Mouse (Mus musculus) lung, embryonic 15.5 days (tissue): Measurements from ENCODE around the gene Ubr3. TPM values are rescaled to one million over a fixed set of nuclear protein-coding genes. Genes with fewer than 3 reads are reported as not detected.

ENCODE experiments used
- ATAC-seq: fragments of 200-750 bp; cut with Nextera tagmentation; 2 replicates; pipeline ENCODE4 v1.8.0; 2017; ENCODE audit warnings: moderate number of reproducible peaks, borderline replicate concordance; ENCODE audit not compliant: low FRiP score, low TSS enrichment; ENCODE audit errors: extremely low read depth
- H3K27ac ChIP-seq: fragments of 300-500 bp; sonication (generic); 2 replicates; pipeline ENCODE4 v1.5.1; 2015; ENCODE audit warnings: moderate library complexity, mild to moderate bottlenecking, inconsistent platforms
- H3K27me3 ChIP-seq: fragments of 300-500 bp; sonication (generic); 2 replicates; pipeline ENCODE4 v1.6.1; 2015; ENCODE audit warnings: inconsistent platforms
- H3K36me3 ChIP-seq: fragments of 300-500 bp; sonication (generic); 2 replicates; pipeline ENCODE4 v1.6.1; 2015; ENCODE audit warnings: inconsistent platforms
- H3K4me1 ChIP-seq: fragments of 300-500 bp; sonication (generic); 2 replicates; pipeline ENCODE4 v1.6.1; 2015; ENCODE audit warnings: inconsistent platforms
- H3K4me2 ChIP-seq: fragments of 300-500 bp; sonication (generic); 2 replicates; pipeline ENCODE4 v1.6.1; 2015; ENCODE audit warnings: inconsistent platforms, mild to moderate bottlenecking, moderate library complexity
- H3K4me3 ChIP-seq: fragments of 300-500 bp; sonication (generic); 2 replicates; pipeline ENCODE4 v1.5.1; 2015; ENCODE audit warnings: mild to moderate bottlenecking, inconsistent platforms
- H3K9ac ChIP-seq: fragments of 300-500 bp; sonication (generic); 2 replicates; pipeline ENCODE4 v1.6.1; 2015; ENCODE audit warnings: inconsistent platforms
- H3K9me3 ChIP-seq: fragments of 300-500 bp; sonication (generic); 2 replicates; pipeline ENCODE4 v1.6.1; 2016; ENCODE audit warnings: inconsistent platforms
- WGBS: fragments of 180-500 bp; shearing (Covaris S2); methylation state at CpG from one replicate; pipeline ENCODE4 v1.1.7; 2015; 5-methylcytosine and 5-hydroxymethylcytosine counted together
- polyA plus RNA-seq: library from polyadenylated mRNA; unstranded; fragments of >200 nt; fragmentation: Nextera tagmentation; extraction: Ambion mirVana; gene quantifications from 2 replicates; pipeline ENCODE4 v1.2.1, GENCODE M21; 2015

The Ubr3 gene
- polyA plus RNA-seq, 1 experiment from 2014 or later = 13.3 TPM

GRCm38 (mm10) chr2:69917301-69917700 is 20.3 kb downstream of the Ubr3 start:
- 76% methylated on average over 3 of the region's 3 CpGs for WGBS
- H3K27me3 ChIP-seq = no peaks in the 10 kb centered on the region
- H3K4me3 ChIP-seq = no peak overlapping the region
- H3K9ac ChIP-seq = no peak overlapping the region
- H3K4me1 ChIP-seq = no peaks in the 10 kb centered on the region
- H3K36me3 ChIP-seq = peaks cover 27% of the 10 kb centered on the region
- no peak for ATAC-seq
- H3K27ac ChIP-seq = no peak overlapping the region
- H3K9me3 ChIP-seq = no peaks in the 10 kb centered on the region
- no peak overlapping the region for H3K4me2 ChIP-seq

DNA sequence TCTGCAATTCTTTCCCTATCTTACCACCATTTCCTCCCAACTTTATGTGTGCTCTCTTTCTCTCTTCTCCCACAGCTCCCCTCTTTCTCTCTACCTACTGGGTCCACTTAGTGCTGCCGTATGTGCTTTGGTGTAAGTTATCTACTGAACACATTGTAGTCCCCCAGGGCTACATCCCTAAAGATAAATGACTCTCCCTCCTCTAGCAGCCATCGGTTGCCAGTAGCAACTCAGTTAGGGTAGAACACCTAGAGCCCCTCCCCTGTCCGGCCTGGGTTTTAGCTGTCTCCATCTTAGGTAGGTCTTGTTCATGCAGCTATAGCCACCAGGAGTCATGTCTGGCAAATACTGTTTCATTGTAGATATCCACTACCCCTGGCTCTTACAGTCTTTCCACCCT is 27.9 kb downstream of the Ubr3 start:
- no peak overlapping the region for H3K4me3 ChIP-seq
- H3K27ac ChIP-seq = no peak overlapping the region
- H3K4me1 ChIP-seq = no peaks in the 10 kb centered on the region
- H3K36me3 ChIP-seq = peaks cover 32% of the 10 kb centered on the region
- no peak for ATAC-seq
- H3K4me2 ChIP-seq = no peak overlapping the region
- 77% methylated on average over 3 of the region's 3 CpGs for WGBS
- H3K9me3 ChIP-seq = no peaks in the 10 kb centered on the region
- no peaks in the 10 kb centered on the region for H3K27me3 ChIP-seq
- no peak overlapping the region for H3K9ac ChIP-seq

- no peaks in the 10 kb centered on the region for H3K9me3 ChIP-seq
- no peak overlapping the region for H3K27ac ChIP-seq
- H3K4me2 ChIP-seq = no peak overlapping the region
- no peak overlapping the region for H3K9ac ChIP-seq
- no peak overlapping the region for H3K4me3 ChIP-seq
- 95% methylated on average over 5 of the region's 5 CpGs for WGBS
- no peaks in the 10 kb centered on the region for H3K27me3 ChIP-seq
- no peak for ATAC-seq
- H3K4me1 ChIP-seq = no peaks in the 10 kb centered on the region
- peaks cover 22% of the 10 kb centered on the region for H3K36me3 ChIP-seq
These were observed 39.3 kb downstream of the Ubr3 start for GRCm38 (mm10) chr2:69936331-69936730.

GRCm38 (mm10) chr2:69939226-69939625 is 42.2 kb downstream of the Ubr3 start:
- WGBS = 79% methylated on average over 4 of the region's 4 CpGs
- Histone ChIP-seq H3K9ac (no peak overlapping the region), H3K4me1 (no peaks in the 10 kb centered on the region), H3K27ac (no peak overlapping the region), H3K9me3 (no peaks in the 10 kb centered on the region), H3K4me3 (no peak overlapping the region), H3K27me3 (no peaks in the 10 kb centered on the region), H3K4me2 (no peak overlapping the region), H3K36me3 (peaks cover 22% of the 10 kb centered on the region)
- ATAC-seq = no peak

- Histone ChIP-seq H3K4me2 (no peak overlapping the region), H3K4me3 (no peak overlapping the region), H3K27ac (no peak overlapping the region), H3K4me1 (no peaks in the 10 kb centered on the region), H3K36me3 (peaks cover 22% of the 10 kb centered on the region), H3K9ac (no peak overlapping the region), H3K27me3 (no peaks in the 10 kb centered on the region), H3K9me3 (no peaks in the 10 kb centered on the region)
- WGBS = 90% methylated on average over 5 of the region's 5 CpGs
- ATAC-seq = no peak
These were observed 42.6 kb downstream of the Ubr3 start for GRCm38 (mm10) chr2:69939649-69940048.

DNA sequence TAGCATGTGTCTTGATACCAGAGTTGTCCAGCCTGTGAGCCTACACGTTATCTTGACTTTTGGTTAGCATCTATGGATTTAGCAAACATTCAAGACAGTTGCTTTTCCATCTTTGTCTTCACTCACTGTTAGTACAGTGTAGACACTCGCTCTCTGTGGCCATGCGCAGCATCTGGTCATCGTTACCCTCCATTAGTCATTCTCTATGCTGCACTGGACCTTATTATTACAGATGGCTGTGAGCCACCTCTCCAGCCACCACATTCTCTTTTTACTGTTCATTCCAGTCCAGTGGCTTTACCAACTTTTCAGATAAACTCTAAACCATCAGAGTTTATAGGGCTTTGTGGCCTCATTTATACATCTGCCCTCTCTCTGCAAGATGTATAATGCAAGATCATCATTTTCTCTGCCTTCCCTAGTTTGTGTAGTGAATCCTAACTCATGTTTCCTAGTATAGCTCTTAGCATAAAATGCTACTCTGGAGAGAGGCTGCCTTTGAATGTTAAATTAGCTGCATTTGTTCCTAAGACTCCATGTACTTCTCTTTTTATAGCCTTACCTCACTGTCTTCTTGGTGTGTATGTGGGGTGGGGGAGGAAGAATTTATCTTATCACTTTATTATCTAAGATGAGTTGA is 44.5 kb downstream of the Ubr3 start:
- H3K4me3 ChIP-seq = no peak overlapping the region
- WGBS = 90% methylated on average over 4 of the region's 4 CpGs
- H3K9me3 ChIP-seq = no peaks in the 10 kb centered on the region
- H3K4me2 ChIP-seq = no peak overlapping the region
- H3K36me3 ChIP-seq = peaks cover 14% of the 10 kb centered on the region
- no peak for ATAC-seq
- H3K4me1 ChIP-seq = no peaks in the 10 kb centered on the region
- no peaks in the 10 kb centered on the region for H3K27me3 ChIP-seq
- H3K27ac ChIP-seq = no peak overlapping the region
- no peak overlapping the region for H3K9ac ChIP-seq

- no peaks in the 10 kb centered on the region for H3K4me1 ChIP-seq
- no peak overlapping the region for H3K4me3 ChIP-seq
- 85% methylated on average over 8 of the region's 8 CpGs for WGBS
- no peak overlapping the region for H3K4me2 ChIP-seq
- H3K9me3 ChIP-seq = no peaks in the 10 kb centered on the region
- no peak for ATAC-seq
- H3K9ac ChIP-seq = no peak overlapping the region
- H3K27me3 ChIP-seq = no peaks in the 10 kb centered on the region
- peaks cover 38% of the 10 kb centered on the region for H3K36me3 ChIP-seq
- H3K27ac ChIP-seq = no peak overlapping the region
These were observed 55.8 kb downstream of the Ubr3 start for GRCm38 (mm10) chr2:69952849-69953248.

GRCm38 (mm10) chr2:69955635-69956034 is 58.6 kb downstream of the Ubr3 start:
- Histone ChIP-seq H3K27ac (no peak overlapping the region), H3K4me1 (no peaks in the 10 kb centered on the region), H3K9me3 (no peaks in the 10 kb centered on the region), H3K36me3 (peaks cover 28% of the 10 kb centered on the region), H3K27me3 (no peaks in the 10 kb centered on the region), H3K9ac (no peak overlapping the region), H3K4me2 (no peak overlapping the region), H3K4me3 (no peak overlapping the region)
- ATAC-seq = no peak
- WGBS = 42% methylated on average over 2 of the region's 2 CpGs

DNA sequence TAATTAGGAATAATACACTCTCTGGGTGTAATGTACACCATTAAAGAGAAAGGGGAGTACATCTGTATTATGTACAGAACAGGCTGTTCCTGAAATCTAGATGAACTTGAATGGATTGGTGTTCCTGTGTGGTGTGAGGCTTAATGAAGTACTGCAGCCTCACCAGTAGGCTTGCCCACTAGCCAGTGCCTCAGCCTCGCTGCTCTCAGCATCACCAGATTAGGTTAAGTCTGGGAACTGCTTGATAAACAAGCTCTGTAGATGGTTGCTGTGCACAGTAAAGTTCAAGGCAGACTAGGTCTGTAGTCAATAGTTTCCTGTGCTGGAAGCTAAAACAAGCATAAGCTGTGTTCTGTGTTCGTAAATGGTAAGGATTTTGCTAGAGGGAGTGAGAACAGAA is 60.6 kb downstream of the Ubr3 start:
- 90% methylated on average over 2 of the region's 2 CpGs for WGBS
- H3K4me1 ChIP-seq = no peaks in the 10 kb centered on the region
- no peak overlapping the region for H3K4me2 ChIP-seq
- no peak overlapping the region for H3K4me3 ChIP-seq
- no peak overlapping the region for H3K9ac ChIP-seq
- no peaks in the 10 kb centered on the region for H3K9me3 ChIP-seq
- no peak overlapping the region for H3K27ac ChIP-seq
- no peak for ATAC-seq
- H3K27me3 ChIP-seq = no peaks in the 10 kb centered on the region
- H3K36me3 ChIP-seq = peaks cover 28% of the 10 kb centered on the region

DNA sequence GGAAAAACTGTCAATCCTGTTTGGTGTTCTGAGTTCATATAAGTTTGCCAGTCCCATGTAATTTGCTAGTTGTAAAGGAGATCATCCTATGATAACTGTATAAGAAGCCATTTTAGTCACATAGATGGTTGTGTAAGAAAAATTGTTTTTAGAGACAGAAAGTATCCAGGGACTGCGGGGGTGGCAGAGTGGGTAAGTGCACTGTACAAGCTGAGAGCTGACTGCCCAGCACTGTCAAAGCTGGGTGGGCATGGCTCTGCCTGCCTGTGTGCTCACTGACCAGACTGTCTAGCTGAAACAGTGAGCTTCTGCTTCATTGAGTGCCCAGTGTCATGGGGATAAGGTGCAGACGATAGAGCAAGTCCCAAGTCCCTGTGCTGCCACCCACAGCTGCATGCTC is 77.8 kb downstream of the Ubr3 start:
- H3K4me2 ChIP-seq = no peak overlapping the region
- peaks cover 38% of the 10 kb centered on the region for H3K36me3 ChIP-seq
- H3K4me1 ChIP-seq = no peaks in the 10 kb centered on the region
- H3K9me3 ChIP-seq = no peaks in the 10 kb centered on the region
- WGBS = 90% methylated on average over 2 of the region's 2 CpGs
- no peak for ATAC-seq
- no peak overlapping the region for H3K27ac ChIP-seq
- no peak overlapping the region for H3K4me3 ChIP-seq
- H3K27me3 ChIP-seq = no peaks in the 10 kb centered on the region
- H3K9ac ChIP-seq = no peak overlapping the region

DNA sequence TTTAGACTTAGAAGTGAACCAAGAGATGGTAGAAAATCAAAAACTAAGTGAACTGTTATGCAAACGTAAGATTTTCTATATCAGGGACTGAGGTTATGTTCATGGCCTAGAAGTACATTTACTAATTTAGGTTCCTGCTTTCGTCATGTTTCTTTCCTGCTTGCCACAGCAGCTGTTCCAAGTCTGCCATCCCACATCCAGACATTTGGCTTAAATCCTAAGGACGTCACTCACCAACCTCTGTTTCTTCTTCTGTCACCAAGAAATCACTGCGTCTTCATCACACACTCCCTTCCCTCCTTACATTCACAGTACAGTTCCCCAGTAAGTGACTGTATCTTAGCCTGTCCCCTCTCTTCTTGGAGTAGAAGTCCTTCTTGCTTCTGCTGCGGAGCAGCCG is 92.2 kb downstream of the Ubr3 start:
- no peak overlapping the region for H3K9ac ChIP-seq
- no peak overlapping the region for H3K27ac ChIP-seq
- peaks cover 46% of the 10 kb centered on the region for H3K36me3 ChIP-seq
- no peaks in the 10 kb centered on the region for H3K4me1 ChIP-seq
- H3K9me3 ChIP-seq = no peaks in the 10 kb centered on the region
- H3K27me3 ChIP-seq = no peaks in the 10 kb centered on the region
- ATAC-seq = no peak
- H3K4me3 ChIP-seq = no peak overlapping the region
- WGBS = 85% methylated on average over 6 of the region's 6 CpGs
- no peak overlapping the region for H3K4me2 ChIP-seq

DNA sequence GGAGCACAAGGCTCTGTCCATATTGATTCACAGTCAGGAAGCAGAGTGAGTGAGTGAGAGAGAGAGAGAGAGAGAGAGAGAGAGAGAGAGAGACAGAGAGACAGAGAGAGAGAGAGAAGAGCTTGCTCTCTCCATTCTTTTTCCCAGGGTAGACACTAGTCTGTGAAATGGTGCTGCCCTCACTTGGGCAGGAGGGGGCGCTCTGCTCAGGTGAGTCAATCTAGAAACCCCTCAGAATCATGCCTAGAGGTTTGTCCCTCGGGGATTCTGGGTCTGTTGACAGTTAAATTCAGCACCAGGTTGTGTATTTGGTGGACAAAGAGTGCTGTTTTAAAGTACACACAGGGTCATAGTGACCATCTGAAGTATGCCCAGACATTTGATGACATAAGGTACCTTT is 93.6 kb downstream of the Ubr3 start:
- ATAC-seq = no peak
- no peak overlapping the region for H3K27ac ChIP-seq
- H3K4me2 ChIP-seq = no peak overlapping the region
- no peaks in the 10 kb centered on the region for H3K27me3 ChIP-seq
- no peak overlapping the region for H3K4me3 ChIP-seq
- H3K36me3 ChIP-seq = peaks cover 41% of the 10 kb centered on the region
- no peaks in the 10 kb centered on the region for H3K4me1 ChIP-seq
- H3K9ac ChIP-seq = no peak overlapping the region
- 50% methylated on average over 2 of the region's 2 CpGs for WGBS
- no peaks in the 10 kb centered on the region for H3K9me3 ChIP-seq
